Mouse (Mus musculus): ENCODE measurements around the gene St3gal4.

The St3gal4 gene

GRCm38 (mm10) chr9:35007697-35008341 lies 111.2 kb downstream of the St3gal4 start:
- DNase-seq (ENCODE audit: low read depth, low spot score): no peak

GRCm38 (mm10) chr9:35004113-35004512 lies 115.0 kb downstream of the St3gal4 start:
- DNase-seq (ENCODE audit: low read depth, low spot score): no peak

- DNase-seq (ENCODE audit: low read depth, low spot score): no peak
Observed at GRCm38 (mm10) chr9:34997880-34998865, 120.9 kb downstream of the St3gal4 start.
